Mouse (Mus musculus): ENCODE measurements at regions not wholly inside any gene's neighbourhood (a gene's known extent, or its start where the extent isn't known, plus 50 kb on each side); places are given as distances from the start of the nearest gene placed in this dataset.

- no peak for DNase-seq (ENCODE audit: low read depth, low spot score)
Observed at GRCm38 (mm10) chr10:9310346-9310745, 364.7 kb downstream of the Samd5 start.

DNA sequence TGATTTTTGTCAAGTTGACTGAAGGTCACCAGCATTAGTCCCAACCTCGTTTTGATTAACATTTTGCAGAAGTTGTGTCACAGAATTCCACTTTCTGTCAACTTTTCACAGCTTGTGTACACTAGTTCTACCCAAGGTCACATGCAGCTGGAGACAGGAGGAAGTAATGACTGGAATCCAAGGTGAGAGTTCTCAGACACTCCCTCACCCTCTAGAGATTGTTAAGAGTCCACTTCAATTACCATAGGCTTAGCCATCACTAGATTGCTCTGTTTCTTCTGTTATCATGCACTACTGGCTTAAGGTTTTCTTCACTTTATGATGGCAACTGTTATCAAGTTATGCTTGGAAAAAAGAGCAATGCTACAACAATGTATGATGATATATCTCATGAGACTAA, 379.0 kb downstream of the Samd5 start:
- no peak for DNase-seq (ENCODE audit: low read depth, low spot score)

DNA sequence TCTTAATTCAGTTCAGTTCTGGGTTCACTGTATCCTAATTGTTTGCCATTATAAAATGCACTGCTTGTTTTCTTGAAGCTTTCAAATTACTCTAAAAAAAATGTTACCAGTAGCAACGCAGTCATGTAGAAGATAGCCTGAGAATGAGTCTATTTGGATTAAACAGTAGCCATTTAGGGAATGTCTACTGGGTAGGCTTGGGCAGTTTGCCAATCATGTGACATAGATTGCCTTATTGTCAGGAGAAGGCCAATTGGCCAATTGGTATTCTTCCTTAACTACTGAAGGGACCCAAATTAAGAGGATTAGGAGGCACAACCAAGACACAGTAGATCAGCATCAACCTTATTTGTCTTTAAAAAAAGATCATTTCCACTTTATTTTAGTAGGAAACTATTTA, 379.7 kb downstream of the Samd5 start:
- no peak for DNase-seq (ENCODE audit: low read depth, low spot score)

GRCm38 (mm10) chr10:9294620-9295019, 380.4 kb downstream of the Samd5 start:
- no peak for DNase-seq (ENCODE audit: low read depth, low spot score)

GRCm38 (mm10) chr10:9291456-9292146, 383.4 kb downstream of the Samd5 start:
- no peak for DNase-seq (ENCODE audit: low read depth, low spot score)

DNA sequence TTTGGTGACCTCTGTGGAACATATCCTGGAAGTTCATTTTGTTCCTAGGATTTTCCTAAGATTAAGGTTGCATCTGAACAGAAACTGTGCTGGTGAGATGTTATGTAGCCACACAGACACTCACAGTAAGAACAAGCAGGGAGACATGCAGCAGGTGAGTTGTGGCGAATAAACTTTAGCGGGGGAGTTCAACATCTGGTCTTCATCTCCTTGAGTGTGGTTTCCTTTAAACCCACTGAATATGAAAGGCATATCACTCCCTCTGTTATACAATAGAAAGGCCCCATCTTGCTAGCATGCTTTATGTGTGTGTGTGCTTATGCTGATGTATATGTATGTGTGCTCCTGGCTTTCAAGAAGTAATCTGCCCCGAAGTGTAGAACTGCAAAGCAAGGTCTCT, 387.1 kb upstream of the Sash1 start:
- DNase-seq (ENCODE audit: low read depth, low spot score): no peak

DNA sequence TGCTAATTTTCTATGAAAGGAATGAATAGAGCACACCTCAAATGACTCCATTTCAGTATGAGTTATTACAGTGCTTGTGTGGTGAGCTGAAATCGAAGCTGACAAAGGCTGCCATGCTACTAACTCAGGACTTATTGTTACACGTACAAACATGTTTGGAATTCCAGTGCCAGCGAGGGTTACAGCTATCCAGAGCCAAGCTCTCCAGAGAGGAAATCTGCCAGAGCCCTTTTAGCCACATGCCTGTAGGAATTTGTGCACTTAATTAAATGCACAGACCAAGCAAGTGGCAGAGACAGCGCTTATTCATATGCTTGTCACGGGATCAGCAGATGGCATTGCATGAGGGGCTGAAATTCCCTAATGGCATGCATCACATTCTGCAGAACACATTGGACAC, 386.4 kb upstream of the Sash1 start:
- DNase-seq (ENCODE audit: low read depth, low spot score): no peak

DNA sequence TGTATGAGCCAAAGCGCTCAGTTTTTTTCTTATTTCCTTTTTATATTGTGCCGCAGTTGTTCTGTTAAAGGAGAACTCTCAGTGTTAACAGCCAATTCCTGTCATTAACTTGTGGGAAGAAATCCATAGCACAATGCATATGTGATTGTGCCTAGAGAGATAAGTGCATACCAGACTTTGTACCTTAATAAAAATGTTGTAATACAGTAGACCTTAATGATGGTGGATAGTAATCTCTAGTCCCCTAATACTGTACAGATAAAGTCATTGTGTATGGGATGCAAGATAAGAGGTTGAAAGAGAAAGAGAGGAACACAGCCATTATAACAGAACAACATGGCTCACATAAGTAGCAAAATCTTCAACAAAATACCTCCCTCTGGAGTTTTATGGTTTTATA, 379.7 kb upstream of the Sash1 start:
- no peak for DNase-seq (ENCODE audit: low read depth, low spot score)

GRCm38 (mm10) chr10:9264309-9265000, 378.6 kb upstream of the Sash1 start:
- DNase-seq (ENCODE audit: low read depth, low spot score): no peak

DNA sequence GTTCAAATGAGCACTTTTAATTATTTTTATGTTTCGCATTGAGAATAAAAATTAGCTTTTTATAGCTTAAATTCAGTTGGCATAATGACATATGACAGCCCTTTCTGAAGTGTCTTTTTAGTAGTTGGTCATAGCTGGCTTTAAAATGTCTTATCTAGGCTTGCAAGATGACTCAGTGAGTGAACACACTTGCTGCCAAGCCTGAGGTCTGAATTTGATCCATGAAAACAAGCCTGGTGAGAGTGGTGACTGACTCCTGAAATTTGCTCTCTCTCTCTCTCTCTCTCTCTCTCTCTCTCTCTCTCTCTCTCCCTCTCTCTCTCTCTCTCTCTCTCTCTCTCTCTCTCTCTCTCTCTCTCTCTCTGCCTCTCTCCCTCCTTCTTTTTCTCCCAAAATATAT, 372.8 kb upstream of the Sash1 start:
- no peak for DNase-seq (ENCODE audit: low read depth, low spot score)

- DNase-seq (ENCODE audit: low read depth, low spot score): no peak
Observed at GRCm38 (mm10) chr10:9252941-9253217, 367.0 kb upstream of the Sash1 start.

- no peak for DNase-seq (ENCODE audit: low read depth, low spot score)
Observed at GRCm38 (mm10) chr10:9252120-9252940, 366.5 kb upstream of the Sash1 start.

- no peak for DNase-seq (ENCODE audit: low read depth, low spot score)
Observed at GRCm38 (mm10) chr10:9243281-9243618, 357.4 kb upstream of the Sash1 start.

DNA sequence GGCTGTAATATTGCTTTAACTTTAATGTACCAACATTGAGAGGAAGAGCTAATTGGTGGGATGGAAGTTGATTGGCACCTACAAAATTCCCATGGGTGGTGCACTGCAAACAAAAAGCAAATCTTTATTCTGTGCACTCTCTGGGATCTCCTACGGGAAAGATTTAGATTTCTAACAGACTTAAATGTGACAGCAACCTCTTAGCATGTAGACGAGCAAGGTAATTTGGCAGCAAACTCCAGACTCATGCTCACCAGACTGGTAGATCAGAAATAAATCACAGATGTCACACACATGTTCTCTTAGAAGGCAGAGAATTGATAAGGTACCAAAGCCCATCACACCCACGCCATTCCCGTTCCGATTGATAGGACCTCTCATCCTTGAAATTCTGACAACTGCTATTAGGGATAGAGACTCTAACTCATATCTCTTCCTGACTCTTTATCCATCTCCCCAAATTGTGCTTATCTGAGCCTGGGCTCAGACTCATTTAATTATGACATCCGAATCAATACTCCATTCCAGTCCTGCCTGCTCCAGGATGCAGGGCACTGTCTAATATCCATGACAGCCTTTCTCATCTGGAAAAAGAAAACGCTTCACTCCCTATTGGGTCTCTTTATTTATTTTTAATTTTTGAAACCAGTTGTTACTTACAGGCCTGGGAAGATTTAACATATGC, 356.9 kb upstream of the Sash1 start:
- no peak for DNase-seq (ENCODE audit: low read depth, low spot score)

- no peak for DNase-seq (ENCODE audit: low read depth, low spot score)
Observed at GRCm38 (mm10) chr10:9239956-9240355, 354.1 kb upstream of the Sash1 start.

GRCm38 (mm10) chr10:9231751-9232150, 345.9 kb upstream of the Sash1 start:
- no peak for DNase-seq (ENCODE audit: low read depth, low spot score)

GRCm38 (mm10) chr10:9229116-9229515, 343.2 kb upstream of the Sash1 start:
- DNase-seq (ENCODE audit: low read depth, low spot score): no peak

DNA sequence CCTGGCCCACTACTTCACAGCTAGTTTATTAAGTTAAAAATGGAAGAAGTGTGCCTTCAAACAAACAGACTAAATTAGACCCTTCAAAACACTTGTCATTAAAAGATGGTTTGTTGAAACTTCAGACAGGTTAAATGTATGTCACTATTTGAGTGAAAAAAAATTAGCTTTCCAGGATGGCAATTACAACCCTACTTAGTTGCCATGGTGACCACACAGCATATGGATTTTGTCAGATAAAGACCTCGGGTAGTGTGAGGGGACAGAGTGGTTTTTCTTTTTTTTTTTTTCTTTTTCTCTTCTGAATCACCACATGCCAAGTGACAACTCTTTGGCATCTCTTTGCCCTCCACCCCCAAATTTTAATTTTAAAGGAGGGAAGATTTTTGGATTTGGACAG, 341.5 kb upstream of the Sash1 start:
- no peak for DNase-seq (ENCODE audit: low read depth, low spot score)

- DNase-seq (ENCODE audit: low read depth, low spot score): no peak
Observed at GRCm38 (mm10) chr10:9210646-9211045, 324.8 kb upstream of the Sash1 start.

GRCm38 (mm10) chr10:9204096-9204495, 318.2 kb upstream of the Sash1 start:
- no peak for DNase-seq (ENCODE audit: low read depth, low spot score)

GRCm38 (mm10) chr10:9203323-9203722, 317.5 kb upstream of the Sash1 start:
- no peak for DNase-seq (ENCODE audit: low read depth, low spot score)

DNA sequence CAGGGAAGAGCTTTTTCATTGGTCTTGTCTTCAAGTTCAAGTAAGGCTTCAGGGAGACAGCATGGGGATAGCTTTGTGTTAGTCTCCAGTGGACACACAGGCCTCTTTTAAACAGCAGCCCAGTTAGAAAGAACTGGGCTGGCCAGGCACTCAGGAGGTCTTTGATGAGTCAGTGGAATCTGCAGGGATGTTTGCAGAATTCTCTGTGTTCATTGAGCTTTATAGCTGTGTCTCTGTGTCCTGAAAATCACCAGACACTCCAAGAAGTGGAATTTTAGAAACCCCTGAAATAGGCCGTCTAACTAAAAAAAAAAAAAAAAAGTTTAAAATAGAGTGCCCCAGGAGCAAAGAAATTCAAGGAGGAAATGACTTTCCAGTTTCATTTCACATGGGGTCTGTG, 317.1 kb upstream of the Sash1 start:
- no peak for DNase-seq (ENCODE audit: low read depth, low spot score)

Measured in skeletal muscle tissue, adult 2 months (tissue).